Mouse (Mus musculus) neural tube, embryonic 15.5 days (tissue): ENCODE measurements around the gene Ces1b. TPM values are rescaled to one million over a fixed set of nuclear protein-coding genes. Genes with fewer than 3 reads are reported as not detected.

Experiments used
- ATAC-seq: fragments of 200-750 bp; cut with Nextera tagmentation; 2 replicates; pipeline ENCODE4 v1.8.0; 2017; ENCODE audit warnings: mild to moderate bottlenecking, moderate TSS enrichment, moderate library complexity; ENCODE audit not compliant: low FRiP score
- H3K27ac ChIP-seq: fragments of 300-500 bp; sonication (generic); replicated peaks from 2 replicates; pipeline ENCODE4 v1.5.1; 2015; ENCODE audit warnings: mild to moderate bottlenecking, inconsistent platforms
- H3K27me3 ChIP-seq: fragments of 300-500 bp; sonication (generic); replicated peaks from 2 replicates; pipeline ENCODE4 v1.6.1; 2015; ENCODE audit warnings: inconsistent platforms
- H3K36me3 ChIP-seq: fragments of 300-500 bp; sonication (generic); 2 replicates; pipeline ENCODE4 v1.6.1; 2015; ENCODE audit warnings: inconsistent platforms
- H3K4me1 ChIP-seq: fragments of 300-500 bp; sonication (generic); 2 replicates; pipeline ENCODE4 v1.6.1; 2015; ENCODE audit warnings: inconsistent platforms
- H3K4me2 ChIP-seq: fragments of 300-500 bp; sonication (generic); 2 replicates; pipeline ENCODE4 v1.6.1; 2015; ENCODE audit warnings: inconsistent platforms, mild to moderate bottlenecking, moderate library complexity
- H3K4me3 ChIP-seq: fragments of 300-500 bp; sonication (generic); replicated peaks from 2 replicates; pipeline ENCODE4 v1.5.1; 2015; ENCODE audit warnings: mild to moderate bottlenecking, inconsistent platforms
- H3K9ac ChIP-seq: fragments of 300-500 bp; sonication (generic); replicated peaks from 2 replicates; pipeline ENCODE4 v1.6.1; 2015; ENCODE audit warnings: mild to moderate bottlenecking, inconsistent platforms
- H3K9me3 ChIP-seq: fragments of 300-500 bp; sonication (generic); replicated peaks from 2 replicates; pipeline ENCODE4 v1.6.1; 2016; ENCODE audit warnings: inconsistent platforms
- WGBS: fragments of 180-500 bp; shearing (Covaris S2); methylation state at CpG from one replicate; pipeline ENCODE4 v1.1.7; 2015; ENCODE audit warnings: mixed read lengths; 5-methylcytosine and 5-hydroxymethylcytosine counted together
- polyA plus RNA-seq: library from polyadenylated mRNA; unstranded; fragments of >200 nt; fragmentation: Nextera tagmentation; extraction: Ambion mirVana; gene quantifications from 2 replicates; pipeline ENCODE4 v1.2.1, GENCODE M21; 2015

Ces1b gene
- polyA plus RNA-seq: 0.18 TPM in 1 of 2 replicates, not detected in the other

GRCm38 (mm10) chr8:93079887-93080286 lies at the start of gene Ces1b:
Gene Ces1b (minus strand): TSS chr8:93080017.
- H3K4me2 ChIP-seq: no peak within 1 kb of the TSS
- no peak within 1 kb of the TSS for H3K9ac ChIP-seq
- H3K36me3 ChIP-seq: no peaks in the 10 kb centered on the region
- H3K9me3 ChIP-seq: no peaks in the 10 kb centered on the region
- no peak within 1 kb of the TSS for H3K27ac ChIP-seq
- H3K27me3 ChIP-seq: no peaks in the 10 kb centered on the region
- H3K4me3 ChIP-seq: no peak within 1 kb of the TSS
- WGBS: 86% methylated on average over 2 of the region's 2 CpGs
- ATAC-seq: no peak
- no peaks in the 10 kb centered on the region for H3K4me1 ChIP-seq

GRCm38 (mm10) chr8:93126476-93126875 lies 46.7 kb upstream of the Ces1b start:
- no peak overlapping the region for H3K27ac ChIP-seq
- H3K9me3 ChIP-seq: no peaks in the 10 kb centered on the region
- H3K4me1 ChIP-seq: no peaks in the 10 kb centered on the region
- H3K4me2 ChIP-seq: no peak overlapping the region
- ATAC-seq: no peak
- 87% methylated on average over 2 of the region's 2 CpGs for WGBS
- no peaks in the 10 kb centered on the region for H3K27me3 ChIP-seq
- H3K36me3 ChIP-seq: no peaks in the 10 kb centered on the region
- no peak overlapping the region for H3K4me3 ChIP-seq
- H3K9ac ChIP-seq: no peak overlapping the region

DNA sequence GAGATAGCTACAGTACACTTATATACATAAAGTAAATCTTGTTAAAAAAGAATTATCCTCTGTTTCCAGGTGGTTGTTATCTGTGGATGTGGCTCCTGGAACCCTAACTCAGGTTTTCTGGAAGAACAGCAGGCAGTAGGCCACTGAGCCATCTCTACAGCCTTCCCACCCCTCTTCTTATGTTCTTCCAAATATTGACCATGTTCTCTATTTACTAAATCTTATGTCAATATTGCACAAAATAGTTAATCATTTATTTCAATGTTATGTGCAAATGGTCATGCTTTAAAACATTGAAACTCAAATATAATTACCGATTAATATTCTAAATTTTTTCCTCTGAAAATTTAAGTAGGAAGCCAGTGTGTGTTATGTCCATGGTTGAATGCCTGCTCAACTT lies 42.2 kb upstream of the Ces1b start:
- no peak overlapping the region for H3K27ac ChIP-seq
- no peak overlapping the region for H3K4me3 ChIP-seq
- H3K4me1 ChIP-seq: no peaks in the 10 kb centered on the region
- H3K9ac ChIP-seq: no peak overlapping the region
- no peak overlapping the region for H3K4me2 ChIP-seq
- 96% methylated on average over 1 of the region's 1 CpGs for WGBS
- no peaks in the 10 kb centered on the region for H3K9me3 ChIP-seq
- no peaks in the 10 kb centered on the region for H3K36me3 ChIP-seq
- H3K27me3 ChIP-seq: no peaks in the 10 kb centered on the region
- ATAC-seq: no peak

- Histone ChIP-seq H3K27ac (no peak overlapping the region), H3K9me3 (no peaks in the 10 kb centered on the region), H3K4me2 (no peak overlapping the region), H3K27me3 (no peaks in the 10 kb centered on the region), H3K9ac (no peak overlapping the region), H3K36me3 (no peaks in the 10 kb centered on the region), H3K4me3 (no peak overlapping the region), H3K4me1 (no peaks in the 10 kb centered on the region)
- no peak for ATAC-seq
Measured at GRCm38 (mm10) chr8:93095376-93095775, 15.6 kb upstream of the Ces1b start.

GRCm38 (mm10) chr8:93091324-93091723 lies 11.5 kb upstream of the Ces1b start:
- ATAC-seq: no peak
- no peaks in the 10 kb centered on the region for H3K36me3 ChIP-seq
- H3K9ac ChIP-seq: no peak overlapping the region
- H3K4me1 ChIP-seq: peaks cover 4% of the 10 kb centered on the region; the same call in 1 of the 2 replicates
- H3K4me2 ChIP-seq: no peak overlapping the region
- H3K27me3 ChIP-seq: no peaks in the 10 kb centered on the region
- no peak overlapping the region for H3K27ac ChIP-seq
- H3K4me3 ChIP-seq: no peak overlapping the region
- H3K9me3 ChIP-seq: no peaks in the 10 kb centered on the region
- 45% methylated on average over 1 of the region's 1 CpGs for WGBS

DNA sequence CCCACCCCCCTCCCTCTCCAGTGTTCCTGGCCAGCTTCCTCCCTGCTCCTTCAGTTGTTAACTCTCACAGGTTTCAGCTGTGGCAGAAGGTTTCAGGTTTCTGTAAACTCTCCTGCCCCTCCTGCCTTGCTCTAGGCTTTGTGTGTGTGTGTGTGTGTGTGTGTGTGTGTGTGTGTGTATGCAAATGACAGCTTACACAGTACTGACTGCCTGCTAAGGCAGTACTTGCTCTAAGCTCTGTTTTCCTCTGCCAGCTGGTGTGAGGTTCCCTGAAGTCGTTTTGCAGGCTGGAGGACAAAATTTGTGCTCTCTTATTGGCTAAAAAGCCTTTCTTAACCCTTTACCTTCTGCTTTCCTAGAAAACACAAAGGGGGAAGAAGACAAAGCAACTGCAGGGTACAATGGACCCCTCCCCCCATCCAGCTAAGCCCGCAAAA lies 8.9 kb upstream of the Ces1b start:
- H3K4me2 ChIP-seq: no peak overlapping the region
- ATAC-seq: no peak
- 8% methylated on average over 2 of the region's 2 CpGs for WGBS
- H3K4me3 ChIP-seq: no peak overlapping the region
- H3K27ac ChIP-seq: no peak overlapping the region
- H3K4me1 ChIP-seq: peaks cover 4% of the 10 kb centered on the region; the same call in 1 of the 2 replicates
- no peak overlapping the region for H3K9ac ChIP-seq
- no peaks in the 10 kb centered on the region for H3K27me3 ChIP-seq
- no peaks in the 10 kb centered on the region for H3K36me3 ChIP-seq
- no peaks in the 10 kb centered on the region for H3K9me3 ChIP-seq

- H3K27ac ChIP-seq: no peak overlapping the region
- peak overlapping the region; percentile 26; the same call in 1 of the 2 replicates for H3K4me2 ChIP-seq
- no peaks in the 10 kb centered on the region for H3K36me3 ChIP-seq
- 46% methylated on average over 7 of the region's 7 CpGs for WGBS
- H3K27me3 ChIP-seq: no peaks in the 10 kb centered on the region
- no peak overlapping the region for H3K9ac ChIP-seq
- H3K9me3 ChIP-seq: no peaks in the 10 kb centered on the region
- H3K4me1 ChIP-seq: peaks cover 4% of the 10 kb centered on the region; the same call in 1 of the 2 replicates
- no peak for ATAC-seq
- H3K4me3 ChIP-seq: no peak overlapping the region
Measured at GRCm38 (mm10) chr8:93088193-93088592, 8.4 kb upstream of the Ces1b start.

DNA sequence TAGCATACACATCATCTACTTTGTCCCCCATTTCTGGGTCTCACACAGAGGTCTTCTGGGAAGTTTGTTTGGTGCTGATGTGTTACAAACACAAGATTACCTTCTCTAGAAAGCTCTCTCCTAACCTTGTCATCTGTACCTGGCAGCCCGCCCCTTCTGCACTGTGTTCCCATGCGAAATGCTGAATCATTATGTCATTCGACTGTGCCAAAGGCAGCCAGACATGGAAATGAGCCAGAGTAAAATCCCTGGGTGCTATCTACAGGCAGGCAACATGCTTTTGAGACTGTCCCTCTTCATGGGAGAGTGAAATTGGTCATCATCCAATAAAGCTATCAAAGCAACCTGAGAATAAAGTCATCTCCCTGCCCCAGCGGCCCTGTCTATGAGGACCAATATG lies 4.6 kb downstream of the Ces1b start:
- no peak overlapping the region for H3K27ac ChIP-seq
- H3K9me3 ChIP-seq: no peaks in the 10 kb centered on the region
- no peaks in the 10 kb centered on the region for H3K4me1 ChIP-seq
- H3K4me2 ChIP-seq: no peak overlapping the region
- H3K27me3 ChIP-seq: no peaks in the 10 kb centered on the region
- 92% methylated on average over 4 of the region's 4 CpGs for WGBS
- ATAC-seq: no peak
- H3K9ac ChIP-seq: no peak overlapping the region
- H3K36me3 ChIP-seq: no peaks in the 10 kb centered on the region
- H3K4me3 ChIP-seq: no peak overlapping the region

GRCm38 (mm10) chr8:93063416-93064117 lies 16.2 kb downstream of the Ces1b start:
- Histone ChIP-seq H3K4me2 (no peak overlapping the region), H3K36me3 (no peaks in the 10 kb centered on the region), H3K9ac (no peak overlapping the region), H3K27me3 (no peaks in the 10 kb centered on the region), H3K9me3 (no peaks in the 10 kb centered on the region), H3K27ac (no peak overlapping the region), H3K4me1 (no peaks in the 10 kb centered on the region), H3K4me3 (no peak overlapping the region)
- no peak for ATAC-seq
- 12% methylated on average over 3 of the region's 3 CpGs for WGBS

GRCm38 (mm10) chr8:93059185-93059584 lies 20.6 kb downstream of the Ces1b start:
- WGBS: 17% methylated on average over 2 of the region's 2 CpGs
- no peak overlapping the region for H3K27ac ChIP-seq
- no peak for ATAC-seq
- H3K36me3 ChIP-seq: no peaks in the 10 kb centered on the region
- H3K9me3 ChIP-seq: no peaks in the 10 kb centered on the region
- no peak overlapping the region for H3K4me2 ChIP-seq
- H3K4me1 ChIP-seq: no peaks in the 10 kb centered on the region
- no peaks in the 10 kb centered on the region for H3K27me3 ChIP-seq
- no peak overlapping the region for H3K9ac ChIP-seq
- no peak overlapping the region for H3K4me3 ChIP-seq

- Histone ChIP-seq H3K9ac (no peak overlapping the region), H3K4me3 (no peak overlapping the region), H3K4me1 (no peaks in the 10 kb centered on the region), H3K4me2 (no peak overlapping the region), H3K27ac (no peak overlapping the region), H3K36me3 (no peaks in the 10 kb centered on the region), H3K27me3 (no peaks in the 10 kb centered on the region), H3K9me3 (no peaks in the 10 kb centered on the region)
- WGBS: 74% methylated on average over 2 of the region's 2 CpGs
- no peak for ATAC-seq
Measured at GRCm38 (mm10) chr8:93055238-93055637, 24.6 kb downstream of the Ces1b start.

- no peak for ATAC-seq
Measured at GRCm38 (mm10) chr8:93048510-93049416, 31.1 kb downstream of the Ces1b start.

More at GRCm38 (mm10) chr8:93048510-93049416, 31.1 kb downstream of the Ces1b start:
- 65% methylated on average over 4 of the region's 4 CpGs for WGBS
- Histone ChIP-seq H3K9me3 (no peaks in the 10 kb centered on the region), H3K27ac (no peak overlapping the region), H3K4me1 (no peaks in the 10 kb centered on the region), H3K4me3 (no peak overlapping the region), H3K27me3 (no peaks in the 10 kb centered on the region), H3K36me3 (no peaks in the 10 kb centered on the region), H3K4me2 (no peak overlapping the region), H3K9ac (no peak overlapping the region)
